Mouse (Mus musculus): Measurements from ENCODE around the gene Ttc28. TPM values are rescaled to one million over a fixed set of nuclear protein-coding genes. Genes with fewer than 3 reads are reported as not detected.

Ttc28 gene
- polyA plus RNA-seq, 1 experiment from 2014 or later: 2.3 TPM

- no peak for DNase-seq (ENCODE audit: low spot score)
Observed at GRCm38 (mm10) chr5:111097233-111098160, 217.9 kb downstream of the Ttc28 start.

GRCm38 (mm10) chr5:111098516-111099274 lies 219.1 kb downstream of the Ttc28 start:
- no peak for DNase-seq (ENCODE audit: low spot score)

- DNase-seq (ENCODE audit: low spot score): no peak
Observed at GRCm38 (mm10) chr5:111100585-111100984, 221.0 kb downstream of the Ttc28 start.

GRCm38 (mm10) chr5:111101383-111101932 lies 221.9 kb downstream of the Ttc28 start:
- no peak for DNase-seq (ENCODE audit: low spot score)

- DNase-seq (ENCODE audit: low spot score): no peak
Observed at GRCm38 (mm10) chr5:111104801-111105200, 225.2 kb downstream of the Ttc28 start.

GRCm38 (mm10) chr5:111111378-111111777 lies 231.8 kb downstream of the Ttc28 start:
- no peak for DNase-seq (ENCODE audit: low spot score)

- DNase-seq (ENCODE audit: low spot score): peak; percentile 16
Observed at GRCm38 (mm10) chr5:111113183-111113582, 233.6 kb downstream of the Ttc28 start.

GRCm38 (mm10) chr5:111113694-111114375 lies 234.2 kb downstream of the Ttc28 start:
- no peak for DNase-seq (ENCODE audit: low spot score)

- DNase-seq (ENCODE audit: low spot score): no peak
Observed at GRCm38 (mm10) chr5:111114597-111114996, 235.0 kb downstream of the Ttc28 start.

GRCm38 (mm10) chr5:111115519-111116350 lies 236.1 kb downstream of the Ttc28 start:
- peak; percentile 53 for DNase-seq (ENCODE audit: low spot score)

- no peak for DNase-seq (ENCODE audit: low spot score)
Observed at GRCm38 (mm10) chr5:111119805-111120204, 240.2 kb downstream of the Ttc28 start.

- DNase-seq (ENCODE audit: low spot score): no peak
Observed at GRCm38 (mm10) chr5:111120298-111120697, 240.7 kb downstream of the Ttc28 start.

- no peak for DNase-seq (ENCODE audit: low spot score)
Observed at GRCm38 (mm10) chr5:111120705-111121420, 241.3 kb downstream of the Ttc28 start.

GRCm38 (mm10) chr5:111122332-111123049 lies 242.9 kb downstream of the Ttc28 start:
- DNase-seq (ENCODE audit: low spot score): no peak

GRCm38 (mm10) chr5:111123050-111123746 lies 243.6 kb downstream of the Ttc28 start:
- no peak for DNase-seq (ENCODE audit: low spot score)

- DNase-seq (ENCODE audit: low spot score): no peak
Observed at GRCm38 (mm10) chr5:111124620-111125200, 245.1 kb downstream of the Ttc28 start.

- DNase-seq (ENCODE audit: low spot score): no peak
Observed at GRCm38 (mm10) chr5:111125746-111126145, 246.1 kb downstream of the Ttc28 start.

GRCm38 (mm10) chr5:111127786-111128185 lies 248.2 kb downstream of the Ttc28 start:
- no peak for DNase-seq (ENCODE audit: low spot score)
